Mouse (Mus musculus) embryo, embryonic 9.5 days (tissue): Measurements from ENCODE around the gene Ptgfrn.

Source experiments
- DNase-seq: peaks from one replicate; pipeline ENCODE4 v3.0.0-alpha.2; 2017; ENCODE audit errors: extremely low spot score

The Ptgfrn gene

DNA sequence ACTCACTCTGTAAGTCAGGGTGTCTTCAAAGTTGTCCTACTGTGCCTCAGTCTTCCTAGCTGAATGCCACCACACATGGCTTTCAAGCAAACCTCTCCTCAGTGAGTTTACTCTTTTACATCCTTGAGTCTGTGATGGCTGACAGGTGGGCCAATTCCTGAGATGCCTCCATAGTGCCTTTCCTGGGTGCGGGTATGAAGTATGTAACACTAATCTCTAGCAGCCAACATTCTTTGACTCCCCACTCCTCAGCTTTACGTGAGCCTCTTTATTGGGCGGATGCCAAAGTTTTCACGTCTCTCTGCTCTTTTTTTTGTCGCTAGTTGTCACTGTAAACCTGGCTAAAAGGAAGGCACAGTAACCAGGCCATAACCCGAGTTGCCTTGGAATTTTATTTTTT is 104.7 kb downstream of the Ptgfrn start:
- DNase-seq: no peak

DNA sequence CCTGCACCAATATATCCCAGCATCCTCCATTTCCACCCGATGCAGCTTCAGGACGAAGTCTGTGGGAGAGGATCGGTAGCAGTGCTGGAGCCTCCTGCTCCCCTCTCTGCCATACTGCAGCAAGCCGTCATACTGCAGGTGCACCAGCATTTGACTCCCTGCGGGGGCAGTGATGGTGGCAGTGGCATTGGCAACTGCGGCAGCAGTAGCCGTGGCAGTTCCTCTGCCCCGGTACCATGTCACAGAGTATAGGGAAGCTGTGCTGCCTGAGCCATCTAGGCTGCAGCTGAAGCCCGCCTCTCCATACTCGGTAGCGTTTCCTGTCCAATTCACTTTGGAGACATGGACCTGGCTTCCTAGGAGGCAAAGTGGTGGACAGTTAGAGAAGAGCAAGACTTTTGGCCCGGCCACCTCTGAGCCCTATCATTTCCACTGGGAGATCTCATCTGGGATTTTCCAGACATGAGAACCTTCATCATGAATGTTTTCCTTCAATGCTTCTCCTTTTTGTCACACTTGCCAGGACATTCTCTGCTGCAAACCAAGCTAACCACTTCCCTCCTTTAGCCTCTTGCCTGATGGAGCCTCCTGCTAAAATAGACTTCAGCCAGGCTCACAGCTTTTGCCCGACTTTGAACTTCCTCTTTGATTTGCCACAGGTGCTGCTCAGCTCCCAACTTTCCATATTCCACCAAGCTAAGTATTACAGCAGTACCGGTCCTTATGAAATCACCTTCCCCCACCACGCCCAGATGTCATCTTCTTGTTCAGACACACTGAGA is 106.3 kb downstream of the Ptgfrn start:
- no peak for DNase-seq

DNA sequence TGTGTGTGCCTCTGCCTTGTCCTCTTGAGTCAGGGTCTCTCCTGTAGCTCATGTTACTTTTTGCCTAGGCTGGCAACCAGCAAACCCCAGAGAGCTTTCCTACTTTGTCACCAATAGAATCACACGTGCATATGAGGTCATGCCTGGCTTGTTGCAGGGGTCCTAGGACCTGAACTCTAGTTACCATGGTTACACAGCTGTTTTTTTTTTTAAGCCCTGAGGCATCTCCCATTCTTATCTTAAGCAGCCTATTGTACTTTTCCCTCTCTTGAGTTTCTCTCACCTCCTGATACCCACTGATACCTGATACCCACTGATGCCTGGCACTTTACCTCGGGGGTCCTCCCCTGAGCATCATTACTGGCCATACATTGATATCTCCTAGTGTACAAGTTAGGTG is 110.3 kb downstream of the Ptgfrn start:
- no peak for DNase-seq

GRCm38 (mm10) chr3:100998904-100999340 is 111.2 kb downstream of the Ptgfrn start:
- peak; percentile 72 for DNase-seq

DNA sequence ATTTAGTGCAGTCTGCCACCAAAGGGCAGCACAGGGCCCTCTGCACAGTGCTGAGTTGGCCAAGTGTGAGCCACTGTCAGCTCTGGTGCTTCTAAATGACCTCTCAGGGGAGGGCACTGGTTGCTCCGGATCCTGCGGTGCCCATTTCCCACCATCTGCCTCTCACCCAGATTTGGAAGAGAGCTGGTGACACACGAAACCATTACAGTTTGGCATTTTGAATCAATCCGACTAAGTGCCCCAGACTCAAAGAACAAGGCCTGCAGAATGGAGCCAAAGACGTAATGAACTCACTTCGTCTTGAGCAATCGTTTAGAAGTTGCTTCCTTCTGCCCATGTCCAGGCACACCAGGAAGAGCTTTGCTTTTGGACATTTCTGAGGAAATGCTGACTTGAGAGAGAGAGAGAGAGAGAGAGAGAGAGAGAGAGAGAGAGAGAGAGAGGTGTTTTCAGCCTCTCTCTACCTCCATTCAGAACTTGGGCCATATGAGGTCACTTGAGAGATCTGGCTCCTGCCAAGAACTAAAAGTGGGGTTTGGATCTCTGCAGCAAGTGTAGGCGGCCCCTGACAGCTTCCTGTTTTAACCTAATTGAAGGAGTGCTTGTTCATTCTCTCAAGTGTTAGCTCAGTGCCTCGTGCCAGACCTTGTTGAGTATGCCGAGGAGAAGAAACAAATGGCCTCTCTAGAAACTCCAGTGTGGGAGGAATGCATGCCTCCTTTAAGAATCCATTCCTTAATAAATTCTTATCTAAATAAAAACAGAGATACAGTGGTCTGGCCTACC is 112.1 kb downstream of the Ptgfrn start:
- no peak for DNase-seq

- DNase-seq: no peak
Measured at GRCm38 (mm10) chr3:100994252-100994651, 115.8 kb downstream of the Ptgfrn start.

- DNase-seq: no peak
Measured at GRCm38 (mm10) chr3:100993718-100994117, 116.4 kb downstream of the Ptgfrn start.

DNA sequence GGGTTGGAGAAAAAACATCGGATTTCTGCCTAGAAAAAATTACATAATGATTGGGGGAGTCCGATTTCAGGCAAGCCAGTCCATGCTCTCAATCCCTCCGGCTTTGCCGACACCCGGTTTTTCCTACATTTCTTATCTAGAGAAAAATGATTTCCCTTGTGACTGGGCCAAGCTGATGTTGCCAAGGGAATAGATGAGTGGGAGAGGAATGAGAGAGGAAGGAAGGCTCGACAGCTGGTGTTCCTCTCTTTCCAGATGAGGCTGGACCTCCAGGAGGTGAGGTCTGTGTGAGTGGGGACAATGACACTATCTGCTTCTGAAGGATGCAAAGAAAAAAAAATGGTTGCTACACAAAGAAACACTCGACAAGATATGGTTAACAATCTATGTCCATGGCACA is 116.9 kb downstream of the Ptgfrn start:
- no peak for DNase-seq
